Mouse (Mus musculus) stomach, adult 2 months (tissue): Measurements from ENCODE around the gene Hpdl. TPM values are rescaled to one million over a fixed set of nuclear protein-coding genes. Genes with fewer than 3 reads are reported as not detected.

Experiments
- polyA plus RNA-seq: library from polyadenylated mRNA; depleted of rRNA; stranded (reverse); fragments of >200 nt; gene quantifications from 2 replicates; pipeline ENCODE4 v1.2.3, GENCODE M21; 2012; rRNA removed

The Hpdl gene
- 2.9 and 3.9 TPM in 2 replicates for polyA plus RNA-seq

DNA sequence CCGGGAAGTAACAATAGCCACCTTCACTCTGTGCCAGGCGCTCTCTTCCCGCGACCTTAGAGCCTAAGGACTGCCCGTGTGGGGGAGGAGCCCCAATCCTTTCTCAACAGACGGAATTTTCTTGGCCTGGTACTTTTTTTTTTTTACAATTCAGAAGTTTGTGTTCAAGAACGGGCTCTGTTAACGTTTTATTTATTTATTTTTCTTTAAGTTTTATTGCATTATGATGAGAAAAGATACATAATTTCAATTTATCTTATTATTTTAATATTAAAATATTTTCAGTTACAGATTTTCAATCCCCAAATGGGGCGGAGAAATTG, at the start of gene Hpdl:
Gene Hpdl, minus strand, starts transcription at position 14 of the 323 bp plus-strand sequence.

GRCm38 (mm10) chr4:116807197-116808129, 14.0 kb downstream of the Hpdl start, which contains the start of the genes Toe1 and Mutyh:
TSS of gene Toe1 (minus strand) at chr4:116807640.
TSS of gene Mutyh (plus strand) at chr4:116807723.

Other genes starting within 250 kb of the Hpdl start
- 3.2 and 3.3 TPM in 2 replicates for gene Ccdc17, start 225.1 kb downstream of the Hpdl start, polyA plus RNA-seq
- gene Nasp, start 193.8 kb downstream of the Hpdl start, polyA plus RNA-seq = 0.74 and 1.0 TPM in 2 replicates
- 272 and 380 TPM in 2 replicates for gene Akr1a1, start 170.0 kb downstream of the Hpdl start, polyA plus RNA-seq
- gene Prdx1, start 136.2 kb downstream of the Hpdl start, polyA plus RNA-seq = 15.3 and 19.3 TPM in 2 replicates
- 3.1 and 4.9 TPM in 2 replicates for gene Mmachc, start 113.3 kb downstream of the Hpdl start, polyA plus RNA-seq
- 8.5 and 12.1 TPM in 2 replicates for gene Ccdc163, start 113.2 kb downstream of the Hpdl start, polyA plus RNA-seq
- 0.76 and 0.88 TPM in 2 replicates for gene Tesk2, start 100.8 kb downstream of the Hpdl start, polyA plus RNA-seq
- gene Toe1, start 14.1 kb downstream of the Hpdl start, polyA plus RNA-seq = 5.2 and 5.8 TPM in 2 replicates
- 1.5 and 2.4 TPM in 2 replicates for gene Mutyh, start 14.0 kb downstream of the Hpdl start, polyA plus RNA-seq
- 0.06 and 0.26 TPM in 2 replicates for gene Zswim5, start 55.7 kb upstream of the Hpdl start, polyA plus RNA-seq
- 14.5 and 18.5 TPM in 2 replicates for gene Urod, start 172.7 kb upstream of the Hpdl start, polyA plus RNA-seq
- 39.9 and 41.0 TPM in 2 replicates for gene Hectd3, start 173.6 kb upstream of the Hpdl start, polyA plus RNA-seq
- gene Eif2b3, start 197.7 kb upstream of the Hpdl start, polyA plus RNA-seq = 0.55 and 0.96 TPM in 2 replicates